Mouse (Mus musculus): ENCODE results near the gene Gpd2.

Gpd2 gene

GRCm38 (mm10) chr2:57384625-57385024 lies 147.2 kb downstream of the Gpd2 start:
- DNase-seq (ENCODE audit: low read depth, low spot score), result no peak

GRCm38 (mm10) chr2:57387816-57388215 lies 150.4 kb downstream of the Gpd2 start:
- peak; percentile 66 for DNase-seq (ENCODE audit: low read depth, low spot score)

- DNase-seq (ENCODE audit: low read depth, low spot score), result no peak
Measured at GRCm38 (mm10) chr2:57395071-57395470, 157.6 kb downstream of the Gpd2 start.

- no peak for DNase-seq (ENCODE audit: low read depth, low spot score)
Measured at GRCm38 (mm10) chr2:57396061-57396460, 158.6 kb downstream of the Gpd2 start.

GRCm38 (mm10) chr2:57397727-57398126 lies 160.3 kb downstream of the Gpd2 start:
- no peak for DNase-seq (ENCODE audit: low read depth, low spot score)

GRCm38 (mm10) chr2:57407414-57408019 lies 170.1 kb downstream of the Gpd2 start:
- DNase-seq (ENCODE audit: low read depth, low spot score), result no peak

GRCm38 (mm10) chr2:57408413-57408812 lies 171.0 kb downstream of the Gpd2 start:
- DNase-seq (ENCODE audit: low read depth, low spot score), result no peak

- DNase-seq (ENCODE audit: low read depth, low spot score), result no peak
Measured at GRCm38 (mm10) chr2:57411551-57411950, 174.1 kb downstream of the Gpd2 start.

- no peak for DNase-seq (ENCODE audit: low read depth, low spot score)
Measured at GRCm38 (mm10) chr2:57414550-57415160, 177.2 kb downstream of the Gpd2 start.

- DNase-seq (ENCODE audit: low read depth, low spot score), result no peak
Measured at GRCm38 (mm10) chr2:57416711-57417110, 179.3 kb downstream of the Gpd2 start.

All from mesoderm, embryonic 11.5 days (tissue).